Mouse (Mus musculus): ENCODE data around the gene Igf2r.

The Igf2r gene

GRCm38 (mm10) chr17:12781101-12781500 lies 11.6 kb upstream of the Igf2r start:
- DNase-seq, result no peak

GRCm38 (mm10) chr17:12780125-12780524 lies 10.7 kb upstream of the Igf2r start:
- DNase-seq, result no peak

- peak; percentile 51 for DNase-seq
Measured at GRCm38 (mm10) chr17:12779442-12779841, 10.0 kb upstream of the Igf2r start.

GRCm38 (mm10) chr17:12773956-12774355 lies 4.5 kb upstream of the Igf2r start:
- DNase-seq, result no peak

GRCm38 (mm10) chr17:12770500-12770899 lies 1.0 kb upstream of the Igf2r start:
- DNase-seq, result no peak

GRCm38 (mm10) chr17:12768415-12769379 lies 767 bp downstream of the Igf2r start:
- DNase-seq, result no peak

- DNase-seq, result no peak
Measured at GRCm38 (mm10) chr17:12767294-12767852, 2.1 kb downstream of the Igf2r start.

GRCm38 (mm10) chr17:12763412-12763811 lies 6.1 kb downstream of the Igf2r start:
- DNase-seq, result no peak

GRCm38 (mm10) chr17:12760355-12761146 lies 8.9 kb downstream of the Igf2r start:
- DNase-seq, result no peak

- DNase-seq, result no peak
Measured at GRCm38 (mm10) chr17:12759646-12760074, 9.8 kb downstream of the Igf2r start.

GRCm38 (mm10) chr17:12758701-12759455 lies 10.6 kb downstream of the Igf2r start:
- DNase-seq, result no peak

GRCm38 (mm10) chr17:12757990-12758389 lies 11.5 kb downstream of the Igf2r start:
- DNase-seq, result no peak

- DNase-seq, result no peak
Measured at GRCm38 (mm10) chr17:12757161-12757560, 12.3 kb downstream of the Igf2r start.

GRCm38 (mm10) chr17:12755951-12756350 lies 13.5 kb downstream of the Igf2r start:
- no peak for DNase-seq

- no peak for DNase-seq
Measured at GRCm38 (mm10) chr17:12755146-12755545, 14.3 kb downstream of the Igf2r start.

GRCm38 (mm10) chr17:12754243-12755007 lies 15.0 kb downstream of the Igf2r start:
- DNase-seq, result no peak

GRCm38 (mm10) chr17:12753050-12753449 lies 16.4 kb downstream of the Igf2r start:
- DNase-seq, result no peak

- no peak for DNase-seq
Measured at GRCm38 (mm10) chr17:12751641-12752040, 17.8 kb downstream of the Igf2r start.

- DNase-seq, result peak; percentile 51
Measured at GRCm38 (mm10) chr17:12751218-12751617, 18.2 kb downstream of the Igf2r start.

- no peak for DNase-seq
Measured at GRCm38 (mm10) chr17:12750591-12751170, 18.8 kb downstream of the Igf2r start.
